In genomic region chr8:61260530-61260929, GRCm38 (mm10) we compare ENCODE assay signal across 26 mouse cellular contexts. TPM values are rescaled to one million over a fixed set of nuclear protein-coding genes. Genes with fewer than 3 reads are reported as not detected.
DNase-seq lines count a peak whose midpoint lies in the region; ATAC-seq and TF ChIP-seq lines count a peak whose summit lies in the region.
"Had no signal": no experiment of that assay in that cellular context is flagged by ENCODE, and none has a peak within 500 bp of the region (broad histone marks: within the 10 kb centered on the region; RNA-seq: fewer than 3 reads in every experiment).

No protein-coding gene starts in this region.

- no peaks in the 10 kb centered on the region for H3K9me3 ChIP-seq in hindbrain, embryonic 11.5 days (ENCODE audit: control insufficient read depth, low read length)
- no peaks in the 10 kb centered on the region; the same call in 1 of the 2 replicates for H3K9me3 ChIP-seq in hindbrain, embryonic 10.5 days
- H3K9me3 ChIP-seq in limb, embryonic 14.5 days (ENCODE audit: control insufficient read depth, low read length) = no peaks in the 10 kb centered on the region
- H3K9me3 ChIP-seq in limb, embryonic 10.5 days (replicated peaks) = no peaks in the 10 kb centered on the region
- H3K9me3 ChIP-seq in hindbrain, embryonic 13.5 days = no peaks in the 10 kb centered on the region
- H3K9me3 ChIP-seq in hindbrain, postnatal 0 days (ENCODE audit: low read length) = no peaks in the 10 kb centered on the region
- H3K9me3 ChIP-seq: embryonic facial prominence, embryonic 15.5 days; heart, embryonic 12.5 days; midbrain, embryonic 12.5 days had no signal

- ATAC-seq in hindbrain, embryonic 11.5 days (ENCODE audit: low FRiP score) = 0 out of 2 replicates have a peak, but pooled peaks have one; percentile 25
- 0 out of 2 replicates have a peak, but pooled peaks have one; percentile 62 for ATAC-seq in limb, embryonic 14.5 days (ENCODE audit: low FRiP score, low read depth)
- no peak for ATAC-seq in hindbrain, embryonic 13.5 days (ENCODE audit: low FRiP score)
- ATAC-seq in hindbrain, postnatal 0 days = 0 out of 2 replicates have a peak, but pooled peaks have one; percentile 22
- no peak for ATAC-seq in megakaryocyte, adult 5-6 weeks (ENCODE audit: poor library complexity, severe bottlenecking)
- ATAC-seq: forebrain, embryonic 16.5 days; Patski had no signal

- no peak for TF ChIP-seq POLR2A in limb, embryonic 14.5 days (IDR thresholded peaks at IDR 0.05; ENCODE audit: borderline replicate concordance, extremely low read depth, insufficient read depth, insufficient read length)

- H3K9ac ChIP-seq in hindbrain, embryonic 11.5 days (ENCODE audit: low read depth, low read length) = no peak overlapping the region
- no peak overlapping the region for H3K9ac ChIP-seq in limb, embryonic 14.5 days (ENCODE audit: low read depth, low read length, severe bottlenecking)
- no peak overlapping the region for H3K9ac ChIP-seq in hindbrain, embryonic 13.5 days
- H3K9ac ChIP-seq in hindbrain, postnatal 0 days (replicated peaks; ENCODE audit: low read length) = no peak overlapping the region
- H3K9ac ChIP-seq: embryonic facial prominence, embryonic 15.5 days; heart, embryonic 12.5 days; liver, embryonic 14.5 days; lung, embryonic 14.5 days; midbrain, embryonic 12.5 days had no signal

- 93% methylated on average over 7 of the region's 7 CpGs for WGBS in hindbrain, embryonic 11.5 days
- WGBS in hindbrain, embryonic 10.5 days = 94% methylated on average over 7 of the region's 7 CpGs
- 49% methylated on average over 7 of the region's 7 CpGs for WGBS in limb, embryonic 14.5 days
- WGBS in limb, embryonic 10.5 days = 90% methylated on average over 7 of the region's 7 CpGs
- WGBS in hindbrain, embryonic 13.5 days = 72% methylated on average over 7 of the region's 7 CpGs
- 70% methylated on average over 7 of the region's 7 CpGs for WGBS in hindbrain, postnatal 0 days

- H3K4me2 ChIP-seq in hindbrain, embryonic 11.5 days (replicated peaks; ENCODE audit: low read depth, low read length) = no peak overlapping the region
- H3K4me2 ChIP-seq in limb, embryonic 14.5 days (replicated peaks; ENCODE audit: low read depth, low read length, severe bottlenecking) = no peak overlapping the region
- no peak overlapping the region for H3K4me2 ChIP-seq in hindbrain, embryonic 13.5 days
- H3K4me2 ChIP-seq in hindbrain, postnatal 0 days (ENCODE audit: low read depth, low read length) = no peak overlapping the region
- H3K4me2 ChIP-seq: embryonic facial prominence, embryonic 15.5 days; heart, embryonic 12.5 days; lung, embryonic 14.5 days; midbrain, embryonic 12.5 days had no signal

- no peak overlapping the region for H3K4me3 ChIP-seq in hindbrain, embryonic 11.5 days (ENCODE audit: low read depth, low read length)
- no peak overlapping the region for H3K4me3 ChIP-seq in hindbrain, embryonic 10.5 days
- no peak overlapping the region for H3K4me3 ChIP-seq in limb, embryonic 14.5 days (replicated peaks; ENCODE audit: low read length)
- H3K4me3 ChIP-seq in limb, embryonic 10.5 days = no peak overlapping the region
- no peak overlapping the region for H3K4me3 ChIP-seq in hindbrain, embryonic 13.5 days
- H3K4me3 ChIP-seq in hindbrain, postnatal 0 days (ENCODE audit: low read length) = no peak overlapping the region
- H3K4me3 ChIP-seq: embryonic facial prominence, embryonic 10.5 days; embryonic facial prominence, embryonic 15.5 days; heart, adult 2 months; heart, embryonic 12.5 days; midbrain, embryonic 12.5 days had no signal

- H3K27ac ChIP-seq in hindbrain, embryonic 11.5 days (ENCODE audit: low read depth, low read length) = no peak overlapping the region
- H3K27ac ChIP-seq in hindbrain, embryonic 10.5 days = no peak overlapping the region
- no peak overlapping the region for H3K27ac ChIP-seq in limb, embryonic 14.5 days (replicated peaks; ENCODE audit: low read depth, low read length)
- H3K27ac ChIP-seq in limb, embryonic 10.5 days = no peak overlapping the region
- H3K27ac ChIP-seq in hindbrain, embryonic 13.5 days = peak overlapping the region; percentile 20
- no peak overlapping the region for H3K27ac ChIP-seq in hindbrain, postnatal 0 days
- H3K27ac ChIP-seq: embryonic facial prominence, embryonic 10.5 days; embryonic facial prominence, embryonic 15.5 days; heart, adult 2 months; liver, embryonic 14.5 days; midbrain, embryonic 12.5 days had no signal

- TF ChIP-seq CTCF in hindbrain, postnatal 0 days (IDR thresholded peaks at IDR 0.05; ENCODE audit: low read depth) = no peak

- no peak for DNase-seq in hindbrain, embryonic 11.5 days (ENCODE audit: low spot score)
- no peak for DNase-seq in hindbrain, embryonic 10.5 days (ENCODE audit: low spot score)
- DNase-seq in limb, embryonic 14.5 days (ENCODE audit: low spot score) = no peak
- no peak for DNase-seq in limb, embryonic 10.5 days (ENCODE audit: low spot score)
- DNase-seq in hindbrain, postnatal 0 days (ENCODE audit: low spot score) = no peak
- DNase-seq: adrenal gland, postnatal 10 days; cerebellum, adult 8-10 months; cerebellum, postnatal 25 days; heart, adult 2 months; heart, postnatal 4 days; kidney, postnatal 25 days; left cerebral cortex, postnatal 4 days; liver; lung, embryonic 14.5 days; lung, postnatal 14 days; thymus, adult 2 months; thymus, postnatal 36 days had no signal

- no peaks in the 10 kb centered on the region for H3K36me3 ChIP-seq in hindbrain, embryonic 11.5 days (ENCODE audit: control insufficient read depth, insufficient read depth, low read length)
- peaks cover 13% of the 10 kb centered on the region; the same call in 1 of the 2 replicates for H3K36me3 ChIP-seq in hindbrain, embryonic 10.5 days
- H3K36me3 ChIP-seq in limb, embryonic 14.5 days (ENCODE audit: control insufficient read depth, insufficient read depth, low read length) = no peaks in the 10 kb centered on the region
- H3K36me3 ChIP-seq in limb, embryonic 10.5 days = no peaks in the 10 kb centered on the region
- no peaks in the 10 kb centered on the region for H3K36me3 ChIP-seq in hindbrain, embryonic 13.5 days
- no peaks in the 10 kb centered on the region for H3K36me3 ChIP-seq in hindbrain, postnatal 0 days (ENCODE audit: insufficient read depth, low read length)
- H3K36me3 ChIP-seq: embryonic facial prominence, embryonic 15.5 days; heart, embryonic 12.5 days; midbrain, embryonic 12.5 days had no signal

- no peaks in the 10 kb centered on the region; the same call in 1 of the 2 replicates for H3K4me1 ChIP-seq in hindbrain, embryonic 11.5 days (replicated peaks; ENCODE audit: control insufficient read depth, insufficient read depth, low read length)
- peaks cover 11% of the 10 kb centered on the region; the same call in 1 of the 2 replicates for H3K4me1 ChIP-seq in hindbrain, embryonic 10.5 days (replicated peaks)
- peaks cover 8% of the 10 kb centered on the region for H3K4me1 ChIP-seq in limb, embryonic 14.5 days (ENCODE audit: control insufficient read depth, insufficient read depth, low read length)
- H3K4me1 ChIP-seq in limb, embryonic 10.5 days = peaks cover 6% of the 10 kb centered on the region; the same call in 1 of the 2 replicates
- H3K4me1 ChIP-seq in hindbrain, embryonic 13.5 days (replicated peaks) = peaks cover 49% of the 10 kb centered on the region
- peaks cover 11% of the 10 kb centered on the region; the same call in 1 of the 2 replicates for H3K4me1 ChIP-seq in hindbrain, postnatal 0 days (ENCODE audit: insufficient read depth, low read length)

- H3K27me3 ChIP-seq in hindbrain, embryonic 11.5 days (ENCODE audit: control insufficient read depth, insufficient read depth, low read length) = no peaks in the 10 kb centered on the region
- no peaks in the 10 kb centered on the region for H3K27me3 ChIP-seq in hindbrain, embryonic 10.5 days (ENCODE audit: insufficient read depth, poor library complexity, severe bottlenecking)
- no peaks in the 10 kb centered on the region for H3K27me3 ChIP-seq in limb, embryonic 14.5 days (ENCODE audit: control insufficient read depth, insufficient read depth, low read length)
- H3K27me3 ChIP-seq in limb, embryonic 10.5 days (ENCODE audit: low read depth, poor library complexity, severe bottlenecking) = no peaks in the 10 kb centered on the region
- no peaks in the 10 kb centered on the region for H3K27me3 ChIP-seq in hindbrain, embryonic 13.5 days
- H3K27me3 ChIP-seq in hindbrain, postnatal 0 days (ENCODE audit: insufficient read depth, low read length) = no peaks in the 10 kb centered on the region
- H3K27me3 ChIP-seq: embryonic facial prominence, embryonic 15.5 days; heart, embryonic 12.5 days; midbrain, embryonic 12.5 days; Patski had no signal

RNA-seq across cellular contexts. Expression of gene Sh3rf1, which starts 36.9 kb away (rescaled TPM):
- polyA plus RNA-seq in hindbrain, embryonic 11.5 days (2014; fragmentation: Nextera tagmentation; extraction: Ambion mirVana) = 24.0 and 25.3 TPM in 2 replicates
- polyA plus RNA-seq in hindbrain, embryonic 10.5 days (2016; fragmentation: Nextera tagmentation; extraction: Ambion mirVana) = 17.2 and 20.3 TPM in 2 replicates
- polyA plus RNA-seq in limb, embryonic 14.5 days (2012; rRNA removed) = 8.8 and 9.9 TPM in 2 replicates
- 12.8 and 15.2 TPM in 2 replicates for polyA plus RNA-seq in limb, embryonic 14.5 days (2014; fragmentation: Nextera tagmentation; extraction: Ambion mirVana)
- polyA plus RNA-seq in limb, embryonic 10.5 days (2016; fragmentation: Nextera tagmentation; extraction: Ambion mirVana) = 7.7 and 7.8 TPM in 2 replicates
- polyA plus RNA-seq in hindbrain, embryonic 13.5 days (2015; fragmentation: Nextera tagmentation; extraction: Ambion mirVana) = 30.0 and 30.5 TPM in 2 replicates
- total RNA-seq in hindbrain, postnatal 0 days (2014; rRNA removed) = 31.3 and 33.9 TPM in 2 replicates
- 17.8 and 17.9 TPM in 2 replicates for polyA plus RNA-seq in hindbrain, postnatal 0 days (2015; fragmentation: Nextera tagmentation; extraction: Ambion mirVana)
- 2.7 TPM in 2 replicates for total RNA-seq in megakaryocyte, adult 5-6 weeks (2015)
- total RNA-seq in megakaryocyte, adult 5-6 weeks (2017) = 1.8 and 2.6 TPM in 2 replicates

Comparison
In these comparisons a context has a peak if more than half of its experiments do, and no peak if none do; other contexts are left out.
1. ATAC-seq: peak in hindbrain, embryonic 11.5 days (single experiment), limb, embryonic 14.5 days (single experiment) and hindbrain, postnatal 0 days (single experiment); none in hindbrain, embryonic 13.5 days (single experiment) and megakaryocyte, adult 5-6 weeks (single experiment).